Mouse (Mus musculus) thymus, adult 2 months (tissue): ENCODE results near the gene Prickle3.

ENCODE experiments used
- CTCF ChIP-seq: fragments of 200-500 bp; IDR thresholded peaks from 2 replicates; pipeline ENCODE4 v1.5.1; 2012; ENCODE audit warnings: mild to moderate bottlenecking, control low read depth, low read length, moderate library complexity, borderline replicate concordance; ENCODE audit not compliant: control insufficient read depth, poor library complexity, insufficient read depth; ENCODE audit errors: extremely low read depth
- POLR2A ChIP-seq: fragments of 200-500 bp; IDR thresholded peaks from 2 replicates; pipeline ENCODE4 v1.6.1; 2012; ENCODE audit warnings: mild to moderate bottlenecking, low read length, control low read depth, moderate library complexity; ENCODE audit not compliant: control insufficient read depth, poor library complexity, insufficient read depth; ENCODE audit errors: extremely low read depth

GRCm38 (mm10) chrX:7658785-7659589 lies 1.9 kb downstream of the Prickle3 start:
- TF ChIP-seq POLR2A (no peak), CTCF (no peak)
